Mouse (Mus musculus) liver, embryonic 14.5 days (tissue): Measurements from ENCODE around the gene 2610001J05Rik. TPM values are rescaled to one million over a fixed set of nuclear protein-coding genes. Genes with fewer than 3 reads are reported as not detected.

Source experiments
- ATAC-seq: fragments of 200-750 bp; cut with Nextera tagmentation; 2 replicates; pipeline ENCODE4 v1.8.0; 2017; ENCODE audit warnings: moderate number of reproducible peaks, mild to moderate bottlenecking, moderate library complexity; ENCODE audit not compliant: insufficient read depth
- DNase-seq, 3 experiments: peaks; one replicate each; pipeline ENCODE4 v3.0.0-alpha.2; 2012 to 2013; ENCODE audit warnings: low read depth in 3 of 3, low spot score in 3 of 3
- H3K27ac ChIP-seq: fragments of 300-500 bp; sonication (generic); 2 replicates; pipeline ENCODE4 v1.5.1; 2014; ENCODE audit warnings: moderate library complexity, mild to moderate bottlenecking, control low read depth, inconsistent platforms
- H3K27me3 ChIP-seq: fragments of 300-500 bp; sonication (generic); 2 replicates; pipeline ENCODE4 v1.6.1; 2014; ENCODE audit warnings: mild to moderate bottlenecking, low read length, moderate library complexity; ENCODE audit not compliant: control insufficient read depth, insufficient read depth
- H3K36me3 ChIP-seq: fragments of 300-500 bp; sonication (generic); replicated peaks from 2 replicates; pipeline ENCODE4 v1.6.1; 2014; ENCODE audit warnings: low read depth; ENCODE audit not compliant: control insufficient read depth, insufficient read depth
- H3K4me1 ChIP-seq, 2 experiments: fragments of 200-500 bp in 1 of 2; fragments of 300-500 bp in 1 of 2; sonication (generic) in 1 of 2; replicated peaks; 2 replicates each; pipeline ENCODE4 v1.6.1; 2012 to 2014; ENCODE audit warnings: antibody characterized with exemption in 1 of 2, inconsistent platforms in 1 of 2, low read length in 1 of 2; ENCODE audit not compliant: control insufficient read depth in 2 of 2, insufficient read depth in 2 of 2
- H3K4me2 ChIP-seq: fragments of 300-500 bp; sonication (generic); 2 replicates; pipeline ENCODE4 v1.6.1; 2014; ENCODE audit warnings: low read depth, mild to moderate bottlenecking, control low read depth, moderate library complexity
- H3K4me3 ChIP-seq, 2 experiments: fragments of 200-500 bp in 1 of 2; fragments of 300-500 bp in 1 of 2; sonication (generic) in 1 of 2; 2 replicates each; pipeline ENCODE4 v1.5.1; 2012 to 2014; ENCODE audit warnings: low read depth in 2 of 2, low read length in 2 of 2, mild to moderate bottlenecking in 2 of 2, control low read depth in 1 of 2, inconsistent platforms in 1 of 2, moderate library complexity in 1 of 2; ENCODE audit not compliant: insufficient read depth in 1 of 2
- H3K9ac ChIP-seq: fragments of 300-500 bp; sonication (generic); replicated peaks from 2 replicates; pipeline ENCODE4 v1.6.1; 2014; ENCODE audit warnings: mild to moderate bottlenecking, control low read depth, moderate library complexity
- H3K9me3 ChIP-seq: fragments of 300-500 bp; sonication (generic); 2 replicates; pipeline ENCODE4 v1.6.1; 2016; ENCODE audit warnings: low read length, mixed read lengths; ENCODE audit not compliant: control insufficient read depth
- CTCF ChIP-seq: IDR thresholded peaks from 2 replicates; pipeline ENCODE4 v1.5.1; 2016; ENCODE audit warnings: antibody characterized with exemption, low read depth, control low read depth
- EP300 ChIP-seq: IDR thresholded peaks from 2 replicates; pipeline ENCODE4 v1.6.1; 2016; ENCODE audit warnings: antibody characterized with exemption, low read depth
- WGBS: fragments of 180-500 bp; shearing (Covaris S2); extraction: QIAGEN DNeasy Blood & Tissue Kit; methylation state at CpG from one replicate; pipeline ENCODE4 v1.1.7; 2014; ENCODE audit not compliant: insufficient replicate concordance; 5-methylcytosine and 5-hydroxymethylcytosine counted together
- polyA plus RNA-seq, 2 experiments: library from polyadenylated mRNA; depleted of rRNA in 1 of 2; stranded (reverse) in 1 of 2; unstranded in 1 of 2; fragments of >200 nt; fragmentation: Nextera tagmentation in 1 of 2; extraction: Ambion mirVana in 1 of 2; gene quantifications; 2 replicates each; pipeline versions ENCODE4 v1.2.1 to v1.2.3; 2012 to 2014

2610001J05Rik gene
- polyA plus RNA-seq, 2 experiments = 27.7 to 27.8 TPM

DNA sequence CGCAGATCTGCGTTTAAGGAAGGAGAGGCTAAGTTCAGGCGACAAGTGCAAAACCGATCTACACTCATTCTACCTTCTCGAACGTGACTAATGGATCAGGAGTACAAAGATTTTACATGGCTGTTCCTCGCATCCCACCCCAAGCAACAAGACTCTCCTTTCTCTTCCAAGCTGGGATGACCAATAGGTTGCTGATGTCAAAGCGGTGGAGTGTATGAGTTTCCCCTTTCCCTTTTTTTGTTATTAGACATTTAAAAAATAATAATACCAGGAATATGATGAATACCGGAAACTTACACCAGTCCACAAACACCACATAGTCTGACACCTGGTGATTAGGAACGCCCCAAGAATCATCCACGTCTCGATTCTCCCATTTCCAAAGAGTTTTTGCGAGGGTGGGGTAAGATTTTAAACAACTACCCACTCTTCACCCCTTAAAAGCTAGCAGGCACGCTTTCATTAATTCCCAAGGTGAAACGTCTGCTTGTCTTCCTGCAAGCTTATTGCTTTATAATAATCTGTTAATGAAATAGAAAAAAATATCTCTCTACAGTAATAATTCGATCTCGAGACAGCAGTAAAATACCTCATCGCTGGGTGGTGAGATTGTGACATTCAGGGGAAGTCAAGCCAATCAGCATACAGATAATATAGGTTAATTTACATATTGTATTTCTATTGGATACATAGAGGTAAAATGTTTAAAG, 31.8 kb downstream of the 2610001J05Rik start, which contains the start of gene Gpr85:
Gpr85 (minus strand) TSS at position 598 of the 710 bp plus-strand sequence.
- no peaks in the 10 kb centered on the region for H3K36me3 ChIP-seq
- H3K9me3 ChIP-seq = no peaks in the 10 kb centered on the region
- no peak within 1 kb of the TSS for H3K27ac ChIP-seq
- DNase-seq (no peak), ATAC-seq (no peak)
- H3K27me3 ChIP-seq = peaks cover 7% of the 10 kb centered on the region
- TF ChIP-seq CTCF (no peak), EP300 (no peak)
- H3K4me2 ChIP-seq = peak within 1 kb of the TSS; percentile 62
- H3K4me1 ChIP-seq = peaks cover 0 to 3% of the 10 kb centered on the region in 2 experiments; a peak in 1 of 4 replicates
- H3K4me3 ChIP-seq = peak within 1 kb of the TSS; percentile 45 to 50
- 34% methylated on average over 18 of the region's 18 CpGs for WGBS
- no peak within 1 kb of the TSS for H3K9ac ChIP-seq

DNA sequence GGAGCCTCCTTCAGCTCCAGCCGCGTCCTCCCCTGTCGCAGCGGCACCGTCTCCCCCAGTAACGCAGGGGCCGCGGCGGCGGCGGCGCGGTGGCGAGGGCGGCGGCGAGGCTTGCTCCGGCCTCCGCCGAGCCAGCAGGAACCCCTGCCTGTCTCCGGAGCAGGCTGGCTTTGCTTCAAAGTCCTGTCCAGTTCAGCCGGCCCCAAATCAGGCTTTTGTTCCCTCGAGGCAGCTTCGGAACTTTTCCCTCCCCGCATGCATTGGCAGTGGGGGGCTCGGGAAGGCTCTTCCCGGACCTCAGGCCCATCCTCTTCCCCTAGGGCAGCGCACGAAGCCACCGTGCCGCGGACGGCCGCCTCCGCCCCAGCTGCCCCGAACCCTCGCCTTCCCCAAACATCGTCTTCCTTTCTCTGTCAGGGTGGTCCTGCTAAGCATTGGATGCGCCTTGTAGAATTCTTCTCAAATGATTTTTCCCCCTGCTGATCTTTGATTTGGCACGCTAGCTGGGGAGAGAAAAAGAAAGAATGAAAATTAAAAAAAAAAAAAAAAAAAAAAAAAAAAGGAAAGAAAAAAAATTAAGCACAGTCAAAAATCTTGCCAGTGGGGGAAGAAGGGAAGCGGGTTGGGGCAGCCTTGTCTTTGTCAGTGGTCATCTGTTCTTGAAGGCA, 32.5 kb downstream of the 2610001J05Rik start:
- DNase-seq (no peak), ATAC-seq (no peak)
- peak overlapping the region; percentile 45 to 50 for H3K4me3 ChIP-seq
- no peaks in the 10 kb centered on the region for H3K36me3 ChIP-seq
- peaks cover 0 to 3% of the 10 kb centered on the region in 2 experiments; a peak in 1 of 4 replicates for H3K4me1 ChIP-seq
- H3K4me2 ChIP-seq = peak overlapping the region; percentile 62
- H3K9me3 ChIP-seq = no peaks in the 10 kb centered on the region
- under 1% methylated on average over 41 of the region's 41 CpGs for WGBS
- TF ChIP-seq EP300 (no peak), CTCF (no peak)
- no peak overlapping the region for H3K27ac ChIP-seq
- peaks cover 7% of the 10 kb centered on the region for H3K27me3 ChIP-seq
- no peak overlapping the region for H3K9ac ChIP-seq

DNA sequence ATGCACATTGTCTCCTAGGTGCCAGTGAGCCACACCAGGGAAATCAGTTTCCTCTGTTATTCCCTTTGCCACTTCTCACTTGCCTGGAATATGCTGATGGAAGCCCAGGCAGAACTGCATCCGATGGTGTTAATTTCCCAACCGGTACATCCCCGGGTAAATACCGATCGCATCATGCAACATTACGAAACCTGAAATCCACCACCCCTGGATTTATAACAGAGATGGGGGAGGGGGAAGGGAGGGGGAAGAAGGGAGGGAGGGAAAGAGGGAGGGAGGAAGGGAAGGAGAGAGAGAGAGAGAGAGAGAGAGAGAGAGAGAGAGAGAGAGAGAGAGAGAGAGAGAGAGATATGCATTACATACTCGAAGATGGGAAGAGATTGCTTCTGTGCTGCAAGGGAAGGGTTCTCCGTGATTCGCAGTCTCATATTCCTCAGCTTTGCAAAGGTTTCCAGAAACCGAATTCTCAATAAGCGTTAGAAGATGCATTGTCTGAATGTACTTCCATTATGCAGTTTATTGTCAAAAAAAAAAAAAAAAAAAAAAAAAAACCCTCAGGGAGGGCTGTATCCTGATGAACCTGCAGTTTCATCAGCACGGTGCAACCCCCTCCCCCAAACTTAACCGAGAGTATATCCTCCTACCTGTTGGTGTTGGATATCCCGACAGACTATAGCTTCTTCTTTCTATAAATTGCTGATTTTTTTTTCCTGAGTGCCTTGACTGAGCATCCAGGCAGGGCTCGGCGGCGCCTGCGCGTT, 33.2 kb downstream of the 2610001J05Rik start:
- peak overlapping the region; percentile 62 for H3K4me2 ChIP-seq

DNA sequence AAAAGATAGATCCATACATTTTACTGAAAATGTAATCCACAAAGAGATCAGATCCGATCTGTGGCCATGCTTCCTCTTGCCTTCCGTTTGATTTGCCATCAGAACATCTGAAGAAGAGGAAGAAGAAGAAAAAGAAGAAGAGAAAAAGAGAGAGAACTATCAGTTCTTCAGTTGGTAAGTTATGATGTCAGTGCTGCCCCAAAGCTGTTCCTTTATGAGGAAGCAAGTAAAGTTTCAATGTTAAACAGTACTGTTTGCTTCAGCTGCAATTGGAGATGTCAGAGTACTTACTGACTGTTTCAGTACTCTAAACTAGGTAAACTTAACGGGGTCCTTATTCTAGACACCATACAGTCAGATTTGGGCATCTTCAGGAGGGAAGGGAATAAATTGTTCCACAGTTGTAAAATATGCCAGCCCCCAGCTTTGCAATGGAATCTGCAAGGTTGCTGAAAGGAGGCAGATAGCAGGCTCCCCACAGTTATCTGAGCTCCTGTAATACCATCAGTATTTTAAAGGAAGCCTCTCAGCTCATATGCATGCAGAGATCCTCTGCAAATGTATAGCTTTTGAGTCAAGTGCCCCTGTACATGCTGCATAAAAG, 34.2 kb downstream of the 2610001J05Rik start:
- no peak for DNase-seq
- H3K27ac ChIP-seq = no peak overlapping the region
- H3K9me3 ChIP-seq = no peaks in the 10 kb centered on the region
- H3K27me3 ChIP-seq = peaks cover 7% of the 10 kb centered on the region
- no peak overlapping the region for H3K9ac ChIP-seq
- no peak for TF ChIP-seq EP300
- no peak for TF ChIP-seq CTCF
- WGBS = 37% methylated on average over 3 of the region's 3 CpGs
- no peaks in the 10 kb centered on the region for H3K36me3 ChIP-seq
- peaks cover 0 to 3% of the 10 kb centered on the region in 2 experiments; a peak in 1 of 4 replicates for H3K4me1 ChIP-seq
- no peak for ATAC-seq
- no peak overlapping the region for H3K4me2 ChIP-seq
- H3K4me3 ChIP-seq = no peak overlapping the region

More for the DNA sequence above, 33.2 kb downstream of the 2610001J05Rik start:
- DNase-seq (peak in 1 of 3 experiments; percentile 3), ATAC-seq (no peak)
- 5% methylated on average over 19 of the region's 19 CpGs for WGBS
- no peaks in the 10 kb centered on the region for H3K36me3 ChIP-seq
- peaks cover 0 to 3% of the 10 kb centered on the region in 2 experiments; a peak in 1 of 4 replicates for H3K4me1 ChIP-seq
- no peak overlapping the region for H3K27ac ChIP-seq
- H3K9me3 ChIP-seq = no peaks in the 10 kb centered on the region
- peaks cover 7% of the 10 kb centered on the region for H3K27me3 ChIP-seq
- TF ChIP-seq CTCF (no peak), EP300 (no peak)
- no peak overlapping the region for H3K9ac ChIP-seq
- H3K4me3 ChIP-seq = peak overlapping the region; percentile 45 to 50
